Comparison of ENCODE assay signal across 9 mouse cellular contexts in the genomic region with DNA sequence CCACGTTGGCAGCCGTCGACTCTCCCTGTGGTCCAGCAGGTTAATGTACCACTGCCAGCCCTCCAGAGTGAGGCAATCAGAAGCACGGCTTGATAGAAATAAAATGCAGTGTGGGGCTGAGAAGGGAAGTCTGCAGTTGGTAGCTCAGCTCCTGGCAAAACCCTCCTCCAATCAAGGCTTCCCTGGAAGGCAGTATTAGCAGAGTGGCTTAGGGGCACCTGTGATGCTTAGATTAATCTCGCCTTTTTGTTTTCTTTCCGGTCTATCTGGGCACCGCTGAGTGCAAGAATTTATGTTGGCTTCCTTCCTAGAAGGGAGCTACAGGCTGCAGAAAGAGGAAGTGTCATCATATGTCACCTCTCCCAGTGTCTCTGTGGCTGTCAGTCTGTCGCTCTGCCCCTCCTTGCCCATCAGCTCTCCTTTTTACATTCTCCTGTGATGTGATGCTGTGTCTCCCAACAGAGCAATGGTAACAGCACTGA.
A peak's percentile ranks its signal among the peaks of the same experiment; 100 is the strongest.
DNase-seq lines count a peak whose midpoint lies in the region; ATAC-seq lines count a peak whose summit lies in the region.
"Had no signal": no experiment of that assay in that cellular context is flagged by ENCODE, and none has a peak within 500 bp of the region (broad histone marks: within the 10 kb centered on the region; RNA-seq: fewer than 3 reads in every experiment).

No protein-coding gene starts in this region.

- DNase-seq in heart, postnatal 10 days: peak; percentile 2 to 3
- no peak for DNase-seq in heart, adult 8-10 months (ENCODE audit: low spot score)
- no peak for DNase-seq in neural tube, embryonic 10.5 days (ENCODE audit: extremely low spot score, low spot score)
- no peak for DNase-seq in thymus, postnatal 25 days
- no peak for DNase-seq in thymus, postnatal 10 days (ENCODE audit: low spot score in 2 of 2)
- no peak for DNase-seq in MN1 (ENCODE audit: low spot score)

- no peak for ATAC-seq in neural tube, embryonic 13.5 days (ENCODE audit: low read depth)
- ATAC-seq in embryonic facial prominence, embryonic 13.5 days (ENCODE audit: insufficient number of reproducible peaks, insufficient read depth, low FRiP score, low TSS enrichment, low read depth): peak; percentile 32; the same call in 1 of the 2 replicates

- H3K4me2 ChIP-seq in neural tube, embryonic 13.5 days: no peak overlapping the region
- no peak overlapping the region for H3K4me2 ChIP-seq in embryonic facial prominence, embryonic 13.5 days
- H3K4me2 ChIP-seq: limb, embryonic 13.5 days had no signal

- intact Hi-C loops in heart, postnatal 10 days (cut with DNase I): no loop called here

- no peaks in the 10 kb centered on the region for H3K9me3 ChIP-seq in neural tube, embryonic 13.5 days
- no peaks in the 10 kb centered on the region for H3K9me3 ChIP-seq in embryonic facial prominence, embryonic 13.5 days
- H3K9me3 ChIP-seq: limb, embryonic 13.5 days had no signal

- H3K27me3 ChIP-seq in neural tube, embryonic 13.5 days: no peaks in the 10 kb centered on the region
- no peaks in the 10 kb centered on the region; the same call in 1 of the 2 replicates for H3K27me3 ChIP-seq in embryonic facial prominence, embryonic 13.5 days
- H3K27me3 ChIP-seq: limb, embryonic 13.5 days had no signal

- 25% methylated on average over 8 of the region's 8 CpGs for WGBS in neural tube, embryonic 13.5 days
- 9% methylated on average over 8 of the region's 8 CpGs for WGBS in embryonic facial prominence, embryonic 13.5 days

- H3K9ac ChIP-seq in neural tube, embryonic 13.5 days: no peak overlapping the region
- H3K9ac ChIP-seq in embryonic facial prominence, embryonic 13.5 days: no peak overlapping the region
- H3K9ac ChIP-seq: limb, embryonic 13.5 days had no signal

- no peak overlapping the region for H3K4me3 ChIP-seq in neural tube, embryonic 13.5 days
- no peak overlapping the region for H3K4me3 ChIP-seq in embryonic facial prominence, embryonic 13.5 days
- H3K4me3 ChIP-seq: limb, embryonic 13.5 days had no signal

- no peaks in the 10 kb centered on the region for H3K36me3 ChIP-seq in neural tube, embryonic 13.5 days
- H3K36me3 ChIP-seq in embryonic facial prominence, embryonic 13.5 days: no peaks in the 10 kb centered on the region
- H3K36me3 ChIP-seq: limb, embryonic 13.5 days had no signal

- peaks cover 35% of the 10 kb centered on the region for H3K4me1 ChIP-seq in neural tube, embryonic 13.5 days (replicated peaks)
- H3K4me1 ChIP-seq in embryonic facial prominence, embryonic 13.5 days: peaks cover 26% of the 10 kb centered on the region

- H3K27ac ChIP-seq in neural tube, embryonic 13.5 days (replicated peaks): peak overlapping the region; percentile 46; the same call in 1 of the 2 replicates
- H3K27ac ChIP-seq in embryonic facial prominence, embryonic 13.5 days: peak overlapping the region; percentile 22; the same call in 1 of the 2 replicates
- H3K27ac ChIP-seq: limb, embryonic 13.5 days had no signal

Comparison
In these comparisons a context has a peak if more than half of its experiments do, and no peak if none do; other contexts are left out.
1. DNase-seq: peak in heart, postnatal 10 days (2 of 2); none in heart, adult 8-10 months (single experiment), neural tube, embryonic 10.5 days (single experiment), thymus, postnatal 25 days (single experiment), thymus, postnatal 10 days (0 of 2) and MN1 (single experiment).